ENCODE assay signal across 8 mouse cellular contexts in the genomic region with DNA sequence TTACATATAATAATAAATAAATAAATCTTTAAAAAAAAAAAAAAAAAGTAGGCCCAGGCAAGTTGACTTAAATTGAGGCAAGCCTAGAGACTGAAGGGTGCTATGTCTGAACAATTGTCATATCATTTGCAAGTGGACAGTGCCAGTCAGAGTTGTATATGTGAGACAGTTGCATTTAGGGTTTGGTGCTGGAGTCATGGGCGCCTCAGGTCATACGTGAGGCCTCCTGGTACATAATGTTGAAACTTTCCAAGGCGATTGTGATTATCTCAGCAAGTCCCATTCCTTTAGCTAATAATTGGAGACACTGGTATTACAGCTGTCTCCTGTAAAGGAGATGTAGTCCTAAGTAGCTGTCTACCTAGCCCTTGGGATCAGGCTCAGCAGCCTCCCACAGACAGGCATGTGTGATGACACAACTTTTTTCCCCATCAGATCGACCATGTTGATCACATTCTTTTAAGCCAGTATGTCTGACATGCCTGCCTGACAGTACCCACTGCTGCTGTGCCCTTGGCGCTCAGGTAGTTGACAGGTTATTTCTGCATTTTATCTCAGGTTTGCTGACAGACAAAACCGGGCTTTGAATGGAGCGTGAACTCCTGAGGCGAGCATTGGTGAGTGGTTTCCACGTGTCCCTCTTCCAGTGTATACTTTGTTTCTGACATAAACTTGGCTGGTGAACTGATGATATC. TPM values are rescaled to one million over a fixed set of nuclear protein-coding genes. Genes with fewer than 3 reads are reported as not detected.
A peak's percentile ranks its signal among the peaks of the same experiment; 100 is the strongest.
DNase-seq lines count a peak whose midpoint lies in the region; ATAC-seq lines count a peak whose summit lies in the region.

No protein-coding gene starts in this region.

- peaks cover 25% of the 10 kb centered on the region for H3K4me1 ChIP-seq in lung, embryonic 16.5 days (replicated peaks; ENCODE audit: control insufficient read depth, insufficient read depth, low read length)
- peaks cover 47% of the 10 kb centered on the region for H3K4me1 ChIP-seq in forebrain, embryonic 10.5 days
- H3K4me1 ChIP-seq in limb, embryonic 15.5 days: peaks cover 27% of the 10 kb centered on the region
- H3K4me1 ChIP-seq in stomach, embryonic 15.5 days: peaks cover 26% of the 10 kb centered on the region

- peak overlapping the region; percentile 90 for H3K4me3 ChIP-seq in lung, embryonic 16.5 days (ENCODE audit: low read length)
- peak overlapping the region; percentile 87 for H3K4me3 ChIP-seq in forebrain, embryonic 10.5 days
- peak overlapping the region; percentile 89 for H3K4me3 ChIP-seq in limb, embryonic 15.5 days
- H3K4me3 ChIP-seq in stomach, embryonic 15.5 days (replicated peaks): peak overlapping the region; percentile 78

- H3K4me2 ChIP-seq in lung, embryonic 16.5 days (ENCODE audit: low read depth, low read length): peak overlapping the region; percentile 62
- H3K4me2 ChIP-seq in limb, embryonic 15.5 days: peak overlapping the region; percentile 67
- peak overlapping the region; percentile 62 for H3K4me2 ChIP-seq in stomach, embryonic 15.5 days

- peak overlapping the region; percentile 92 for H3K9ac ChIP-seq in lung, embryonic 16.5 days (ENCODE audit: low read length)
- peak overlapping the region; percentile 39 for H3K9ac ChIP-seq in limb, embryonic 15.5 days
- H3K9ac ChIP-seq in stomach, embryonic 15.5 days: peak overlapping the region; percentile 49

- H3K36me3 ChIP-seq in lung, embryonic 16.5 days (ENCODE audit: control insufficient read depth, insufficient read depth, low read length): peaks cover 16% of the 10 kb centered on the region
- peaks cover 40% of the 10 kb centered on the region for H3K36me3 ChIP-seq in forebrain, embryonic 10.5 days (replicated peaks)
- peaks cover 25% of the 10 kb centered on the region for H3K36me3 ChIP-seq in limb, embryonic 15.5 days
- peaks cover 17% of the 10 kb centered on the region for H3K36me3 ChIP-seq in stomach, embryonic 15.5 days

- DNase-seq in lung, postnatal 10 days: no peak
- DNase-seq in forebrain, embryonic 10.5 days (ENCODE audit: extremely low spot score, low spot score): no peak
- no peak for DNase-seq in MN1 (ENCODE audit: low spot score)
- DNase-seq in cerebellum, adult 9-10 months: no peak
- no peak for DNase-seq in left cerebral cortex, postnatal 25 days (ENCODE audit: low spot score in 2 of 2)

- intact Hi-C loops in left cerebral cortex, postnatal 25 days (cut with DNase I): loop anchor here (5.0 kb wide), 1 partner anchor 358 kb away; the partner anchor contains the start of gene Slc9a8

- ATAC-seq in lung, embryonic 16.5 days (ENCODE audit: low read depth): no peak
- ATAC-seq in limb, embryonic 15.5 days (ENCODE audit: insufficient number of reproducible peaks, low FRiP score, low TSS enrichment, low read depth): no peak
- ATAC-seq in stomach, embryonic 15.5 days (ENCODE audit: insufficient read depth, low FRiP score, low read depth): no peak

- H3K27me3 ChIP-seq in lung, embryonic 16.5 days (ENCODE audit: control insufficient read depth, insufficient read depth, low read depth, low read length): no peaks in the 10 kb centered on the region
- H3K27me3 ChIP-seq in forebrain, embryonic 10.5 days (ENCODE audit: poor library complexity, severe bottlenecking): no peaks in the 10 kb centered on the region
- H3K27me3 ChIP-seq in limb, embryonic 15.5 days: no peaks in the 10 kb centered on the region
- no peaks in the 10 kb centered on the region for H3K27me3 ChIP-seq in stomach, embryonic 15.5 days (replicated peaks)

- WGBS in lung, embryonic 16.5 days: 15% methylated on average over 9 of the region's 9 CpGs
- WGBS in forebrain, embryonic 10.5 days: 28% methylated on average over 9 of the region's 9 CpGs
- WGBS in limb, embryonic 15.5 days: 19% methylated on average over 9 of the region's 9 CpGs
- WGBS in stomach, embryonic 15.5 days: 18% methylated on average over 9 of the region's 9 CpGs

- no peaks in the 10 kb centered on the region for H3K9me3 ChIP-seq in lung, embryonic 16.5 days (ENCODE audit: control insufficient read depth, low read length)
- no peaks in the 10 kb centered on the region for H3K9me3 ChIP-seq in forebrain, embryonic 10.5 days
- H3K9me3 ChIP-seq in limb, embryonic 15.5 days: no peaks in the 10 kb centered on the region
- no peaks in the 10 kb centered on the region for H3K9me3 ChIP-seq in stomach, embryonic 15.5 days

- H3K27ac ChIP-seq in lung, embryonic 16.5 days (ENCODE audit: low read length): peak overlapping the region; percentile 0; the same call in 1 of the 2 replicates
- H3K27ac ChIP-seq in forebrain, embryonic 10.5 days: peak overlapping the region; percentile 98
- H3K27ac ChIP-seq in limb, embryonic 15.5 days: peak overlapping the region; percentile 73
- H3K27ac ChIP-seq in stomach, embryonic 15.5 days: peak overlapping the region; percentile 73

RNA-seq across cellular contexts. Expression of gene Znfx1, which starts 1.9 kb away (rescaled TPM):
- 8.9 and 10.0 TPM in 2 replicates for polyA plus RNA-seq in lung, embryonic 16.5 days (2015; fragmentation: Nextera tagmentation; extraction: Ambion mirVana)
- 5.2 and 5.3 TPM in 2 replicates for polyA plus RNA-seq in forebrain, embryonic 10.5 days (2016; fragmentation: Nextera tagmentation; extraction: Ambion mirVana)
- 8.5 and 9.1 TPM in 2 replicates for polyA plus RNA-seq in limb, embryonic 15.5 days (2015; fragmentation: Nextera tagmentation; extraction: Ambion mirVana)
- polyA plus RNA-seq in stomach, embryonic 15.5 days (2015; fragmentation: Nextera tagmentation; extraction: Ambion mirVana): 7.9 TPM in 2 replicates
- total RNA-seq in left cerebral cortex, postnatal 25 days (2021): 10 to 100 TPM; 63.5 to 70.3 TPM

RNA-seq across cellular contexts. Expression of gene Ddx27, which starts 49.8 kb away (rescaled TPM):
- polyA plus RNA-seq in lung, embryonic 16.5 days (2015; fragmentation: Nextera tagmentation; extraction: Ambion mirVana): 40.5 and 43.6 TPM in 2 replicates
- polyA plus RNA-seq in forebrain, embryonic 10.5 days (2016; fragmentation: Nextera tagmentation; extraction: Ambion mirVana): 76.1 and 77.8 TPM in 2 replicates
- polyA plus RNA-seq in limb, embryonic 15.5 days (2015; fragmentation: Nextera tagmentation; extraction: Ambion mirVana): 43.8 and 45.3 TPM in 2 replicates
- polyA plus RNA-seq in stomach, embryonic 15.5 days (2015; fragmentation: Nextera tagmentation; extraction: Ambion mirVana): 47.4 and 50.4 TPM in 2 replicates
- 10 to 100 TPM; 27.7 to 28.6 TPM for total RNA-seq in left cerebral cortex, postnatal 25 days (2021)

Comparison
In these comparisons a context has a peak if more than half of its experiments do, and no peak if none do; other contexts are left out.
1. H3K27ac ChIP-seq: peak in every context shown above with its lines; median percentile 98 in forebrain, embryonic 10.5 days; 73 in limb, embryonic 15.5 days; 73 in stomach, embryonic 15.5 days; 0 in lung, embryonic 16.5 days.
2. H3K9ac ChIP-seq: peak in every context shown above with its lines; median percentile 92 in lung, embryonic 16.5 days; 49 in stomach, embryonic 15.5 days; 39 in limb, embryonic 15.5 days.